ENCODE assay signal across 26 mouse cellular contexts in genomic region chr6:55282348-55282747, GRCm38 (mm10). TPM values are rescaled to one million over a fixed set of nuclear protein-coding genes. Genes with fewer than 3 reads are reported as not detected.
DNase-seq lines count a peak whose midpoint lies in the region; ATAC-seq lines count a peak whose summit lies in the region.
"Had no signal": no experiment of that assay in that cellular context is flagged by ENCODE, and none has a peak within 500 bp of the region (broad histone marks: within the 10 kb centered on the region; RNA-seq: fewer than 3 reads in every experiment).

No protein-coding gene starts in this region.

- H3K4me1 ChIP-seq in embryonic facial prominence, embryonic 13.5 days = peaks cover 25% of the 10 kb centered on the region
- peaks cover 28% of the 10 kb centered on the region for H3K4me1 ChIP-seq in embryonic facial prominence, embryonic 10.5 days
- peaks cover 32% of the 10 kb centered on the region for H3K4me1 ChIP-seq in limb, embryonic 15.5 days
- peaks cover 19% of the 10 kb centered on the region for H3K4me1 ChIP-seq in limb, embryonic 10.5 days
- peaks cover 8% of the 10 kb centered on the region; the same call in 1 of the 2 replicates for H3K4me1 ChIP-seq in intestine, embryonic 16.5 days (ENCODE audit: control insufficient read depth, insufficient read depth, low read length)
- H3K4me1 ChIP-seq: embryonic facial prominence, embryonic 12.5 days; forebrain, embryonic 13.5 days; forebrain, embryonic 15.5 days had no signal

- no peak for ATAC-seq in embryonic facial prominence, embryonic 13.5 days (ENCODE audit: insufficient number of reproducible peaks, insufficient read depth, low FRiP score, low TSS enrichment, low read depth)
- no peak for ATAC-seq in limb, embryonic 15.5 days (ENCODE audit: insufficient number of reproducible peaks, low FRiP score, low TSS enrichment, low read depth)
- ATAC-seq in intestine, embryonic 16.5 days = peak; percentile 73
- ATAC-seq: activated CD4-positive, CD25-positive, alpha-beta regulatory T cell, adult 4 months; CD4-positive, CD25-positive, alpha-beta regulatory T cell, adult 4 months; forebrain, embryonic 13.5 days; forebrain, embryonic 15.5 days; forebrain, postnatal 0 days; Patski had no signal

- no peak overlapping the region for H3K9ac ChIP-seq in embryonic facial prominence, embryonic 13.5 days
- no peak overlapping the region for H3K9ac ChIP-seq in limb, embryonic 15.5 days
- no peak overlapping the region for H3K9ac ChIP-seq in intestine, embryonic 16.5 days (ENCODE audit: low read depth, low read length)
- H3K9ac ChIP-seq: embryonic facial prominence, embryonic 12.5 days; forebrain, embryonic 13.5 days; forebrain, embryonic 15.5 days; forebrain, postnatal 0 days had no signal

- H3K27me3 ChIP-seq in embryonic facial prominence, embryonic 13.5 days = no peaks in the 10 kb centered on the region
- H3K27me3 ChIP-seq in embryonic facial prominence, embryonic 10.5 days (replicated peaks; ENCODE audit: low read depth, poor library complexity, severe bottlenecking) = no peaks in the 10 kb centered on the region
- H3K27me3 ChIP-seq in limb, embryonic 15.5 days = no peaks in the 10 kb centered on the region
- no peaks in the 10 kb centered on the region for H3K27me3 ChIP-seq in limb, embryonic 10.5 days (ENCODE audit: low read depth, poor library complexity, severe bottlenecking)
- H3K27me3 ChIP-seq in intestine, embryonic 16.5 days (replicated peaks; ENCODE audit: control insufficient read depth, insufficient read depth, low read length) = no peaks in the 10 kb centered on the region
- H3K27me3 ChIP-seq: embryonic facial prominence, embryonic 12.5 days; forebrain, embryonic 13.5 days; forebrain, embryonic 15.5 days; Patski had no signal

- no peak for DNase-seq in embryonic facial prominence, embryonic 10.5 days (ENCODE audit: low spot score)
- no peak for DNase-seq in limb, embryonic 10.5 days (ENCODE audit: low spot score)
- DNase-seq in large intestine, adult 2 months (ENCODE audit: low read depth, low spot score) = peak; percentile 22
- no peak for DNase-seq in adrenal gland, adult 2 months
- DNase-seq in adrenal gland, adult 8-10 months = no peak
- DNase-seq: adrenal gland, postnatal 14 days; adrenal gland, postnatal 36 days; B cell, adult 2 months; cerebellum, adult 18-20 months; cerebellum, adult 8-10 months; cerebellum, adult 9-11 months; cerebellum, postnatal 14 days; cerebellum, postnatal 36 days; embryo, embryonic 11 days; forebrain, postnatal 0 days had no signal

- peaks cover 31% of the 10 kb centered on the region for H3K36me3 ChIP-seq in embryonic facial prominence, embryonic 13.5 days
- H3K36me3 ChIP-seq in embryonic facial prominence, embryonic 10.5 days (replicated peaks) = peaks cover 64% of the 10 kb centered on the region
- peaks cover 3% of the 10 kb centered on the region; the same call in 1 of the 2 replicates for H3K36me3 ChIP-seq in limb, embryonic 15.5 days
- H3K36me3 ChIP-seq in limb, embryonic 10.5 days = peaks cover 11% of the 10 kb centered on the region
- no peaks in the 10 kb centered on the region for H3K36me3 ChIP-seq in intestine, embryonic 16.5 days (ENCODE audit: control insufficient read depth, insufficient read depth, low read length)
- H3K36me3 ChIP-seq: forebrain, embryonic 15.5 days; G1E had no signal

- H3K27ac ChIP-seq in embryonic facial prominence, embryonic 13.5 days = peak overlapping the region; percentile 66; the same call in 1 of the 2 replicates
- no peak overlapping the region for H3K27ac ChIP-seq in embryonic facial prominence, embryonic 10.5 days (replicated peaks)
- peak overlapping the region; percentile 57 for H3K27ac ChIP-seq in limb, embryonic 15.5 days
- H3K27ac ChIP-seq in limb, embryonic 10.5 days = no peak overlapping the region
- H3K27ac ChIP-seq in intestine, embryonic 16.5 days (ENCODE audit: low read length) = no peak overlapping the region
- H3K27ac ChIP-seq: embryonic facial prominence, embryonic 12.5 days; forebrain, embryonic 13.5 days; forebrain, embryonic 15.5 days had no signal

- no peak overlapping the region for H3K4me3 ChIP-seq in embryonic facial prominence, embryonic 13.5 days
- H3K4me3 ChIP-seq in embryonic facial prominence, embryonic 10.5 days = no peak overlapping the region
- H3K4me3 ChIP-seq in limb, embryonic 15.5 days = no peak overlapping the region
- no peak overlapping the region for H3K4me3 ChIP-seq in limb, embryonic 10.5 days
- H3K4me3 ChIP-seq in intestine, embryonic 16.5 days (ENCODE audit: low read length) = no peak overlapping the region
- H3K4me3 ChIP-seq: embryonic facial prominence, embryonic 12.5 days; forebrain, embryonic 13.5 days; forebrain, embryonic 15.5 days had no signal

- H3K9me3 ChIP-seq in embryonic facial prominence, embryonic 13.5 days = peaks cover 4% of the 10 kb centered on the region; the same call in 1 of the 2 replicates
- H3K9me3 ChIP-seq in embryonic facial prominence, embryonic 10.5 days = peaks cover 7% of the 10 kb centered on the region; the same call in 1 of the 2 replicates
- no peaks in the 10 kb centered on the region for H3K9me3 ChIP-seq in limb, embryonic 15.5 days
- H3K9me3 ChIP-seq in limb, embryonic 10.5 days (replicated peaks) = no peaks in the 10 kb centered on the region; the same call in 1 of the 2 replicates
- H3K9me3 ChIP-seq in intestine, embryonic 16.5 days (ENCODE audit: control insufficient read depth, low read length) = 0 out of 2 replicates have a peak, but pooled peaks cover 8% of the 10 kb centered on the region
- H3K9me3 ChIP-seq: forebrain, embryonic 15.5 days had no signal

- H3K4me2 ChIP-seq in embryonic facial prominence, embryonic 13.5 days = no peak overlapping the region
- H3K4me2 ChIP-seq in limb, embryonic 15.5 days = no peak overlapping the region
- H3K4me2 ChIP-seq in intestine, embryonic 16.5 days (ENCODE audit: low read depth, low read length) = no peak overlapping the region
- H3K4me2 ChIP-seq: embryonic facial prominence, embryonic 12.5 days; forebrain, embryonic 13.5 days; forebrain, embryonic 15.5 days had no signal

- 92% methylated on average over 8 of the region's 8 CpGs for WGBS in embryonic facial prominence, embryonic 13.5 days
- 92% methylated on average over 8 of the region's 8 CpGs for WGBS in embryonic facial prominence, embryonic 10.5 days
- 74% methylated on average over 8 of the region's 8 CpGs for WGBS in limb, embryonic 15.5 days
- 95% methylated on average over 8 of the region's 8 CpGs for WGBS in limb, embryonic 10.5 days
- WGBS in intestine, embryonic 16.5 days = 78% methylated on average over 8 of the region's 8 CpGs
- 38% methylated on average over 8 of the region's 8 CpGs for WGBS in large intestine, adult 2 months

RNA-seq across cellular contexts. Expression of gene Aqp1, which starts 53.9 kb away (rescaled TPM):
- 46.6 and 65.9 TPM in 2 replicates for polyA plus RNA-seq in embryonic facial prominence, embryonic 13.5 days (2015; fragmentation: Nextera tagmentation; extraction: Ambion mirVana)
- 0.29 and 0.76 TPM in 2 replicates for polyA plus RNA-seq in embryonic facial prominence, embryonic 10.5 days (2016; fragmentation: Nextera tagmentation; extraction: Ambion mirVana)
- polyA plus RNA-seq in limb, embryonic 15.5 days (2015; fragmentation: Nextera tagmentation; extraction: Ambion mirVana) = 119 and 122 TPM in 2 replicates
- polyA plus RNA-seq in limb, embryonic 10.5 days (2016; fragmentation: Nextera tagmentation; extraction: Ambion mirVana) = 0.94 and 1.1 TPM in 2 replicates
- polyA plus RNA-seq in intestine, embryonic 16.5 days (2015; fragmentation: Nextera tagmentation; extraction: Ambion mirVana) = 21.8 and 23.2 TPM in 2 replicates
- 168 and 286 TPM in 2 replicates for polyA plus RNA-seq in large intestine, adult 2 months (2012; rRNA removed)
- total RNA-seq in adrenal gland, adult 2 months (2021) = 10 to 100 TPM; 35.1 to 85.4 TPM
- 135 and 204 TPM in 2 replicates for polyA plus RNA-seq in adrenal gland, adult 2 months (2012; rRNA removed)
- 10 to 100 TPM; 38.4 to 78.8 (median 49.7) TPM for total RNA-seq in adrenal gland, adult 8-10 months (2022)
- total RNA-seq: CH12.LX had no signal
- polyA plus RNA-seq: CD4-positive, CD25-positive, alpha-beta regulatory T cell, adult 4 months; G1E had no signal

Comparison
In these comparisons a context has a peak if more than half of its experiments do, and no peak if none do; other contexts are left out.
1. H3K27ac ChIP-seq: peak in embryonic facial prominence, embryonic 13.5 days (single experiment) and limb, embryonic 15.5 days (single experiment); none in embryonic facial prominence, embryonic 10.5 days (single experiment), limb, embryonic 10.5 days (single experiment) and intestine, embryonic 16.5 days (single experiment).
2. RNA of gene Aqp1, which starts 53.9 kb away (polyA plus RNA-seq): 168 to 286 TPM in large intestine, adult 2 months, 135 to 204 TPM in adrenal gland, adult 2 months, 119 to 122 TPM in limb, embryonic 15.5 days, 46.6 to 65.9 TPM in embryonic facial prominence, embryonic 13.5 days and 21.8 to 23.2 TPM in intestine, embryonic 16.5 days; 0.94 to 1.1 TPM in limb, embryonic 10.5 days and 0.29 to 0.76 TPM in embryonic facial prominence, embryonic 10.5 days; every median in the first group is over 10 times any median in the second.